Comparison of ENCODE assay signal across 17 mouse cellular contexts in the genomic region with DNA sequence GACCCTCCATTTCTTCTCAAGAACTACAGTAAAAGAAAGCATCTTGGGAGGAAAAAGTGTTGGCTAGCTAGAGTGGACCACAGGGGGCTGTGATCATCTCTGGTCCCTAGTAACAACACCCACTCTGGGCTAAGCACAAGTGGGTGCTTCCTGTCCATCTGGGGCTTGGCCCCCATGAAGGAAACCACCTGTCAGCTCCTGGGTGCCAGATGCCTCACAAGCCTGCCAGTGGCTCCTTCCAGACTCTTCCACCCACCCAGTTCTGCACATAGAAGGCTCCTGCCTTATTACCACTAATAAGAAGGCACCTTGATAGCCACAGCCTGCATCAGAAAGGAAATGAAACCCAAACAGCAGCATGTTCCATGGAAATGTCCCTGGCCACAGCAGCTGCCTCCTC. TPM values are rescaled to one million over a fixed set of nuclear protein-coding genes. Genes with fewer than 3 reads are reported as not detected.
A peak's percentile ranks its signal among the peaks of the same experiment; 100 is the strongest.
DNase-seq lines count a peak whose midpoint lies in the region; ATAC-seq and TF ChIP-seq lines count a peak whose summit lies in the region.
"Had no signal": no experiment of that assay in that cellular context is flagged by ENCODE, and none has a peak within 500 bp of the region (broad histone marks: within the 10 kb centered on the region; RNA-seq: fewer than 3 reads in every experiment).

No protein-coding gene starts in this region.

- no peak overlapping the region for H3K4me2 ChIP-seq in midbrain, embryonic 11.5 days
- no peak overlapping the region for H3K4me2 ChIP-seq in midbrain, embryonic 13.5 days (replicated peaks)
- H3K4me2 ChIP-seq: forebrain, embryonic 13.5 days; hindbrain, embryonic 15.5 days had no signal

- no peaks in the 10 kb centered on the region for H3K36me3 ChIP-seq in midbrain, embryonic 11.5 days (ENCODE audit: control insufficient read depth, insufficient read depth, low read length)
- H3K36me3 ChIP-seq in midbrain, embryonic 13.5 days, result no peaks in the 10 kb centered on the region
- H3K36me3 ChIP-seq: forebrain, embryonic 10.5 days; heart, embryonic 10.5 days; heart, embryonic 13.5 days; hindbrain, embryonic 15.5 days had no signal

- no peaks in the 10 kb centered on the region for H3K9me3 ChIP-seq in midbrain, embryonic 11.5 days (ENCODE audit: control insufficient read depth, low read length)
- H3K9me3 ChIP-seq in midbrain, embryonic 13.5 days, result no peaks in the 10 kb centered on the region
- H3K9me3 ChIP-seq: forebrain, embryonic 10.5 days; forebrain, embryonic 13.5 days; heart, embryonic 10.5 days; heart, embryonic 13.5 days; hindbrain, embryonic 15.5 days had no signal

- peak; percentile 40 to 45 for DNase-seq in cerebellum, postnatal 14 days
- DNase-seq in cerebellum, adult 9-10 months, result no peak
- peak in 1 of 2 experiments; percentile 36 for DNase-seq in layer of hippocampus, adult 2 months (ENCODE audit: low spot score in 2 of 2)
- no peak for DNase-seq in layer of hippocampus, adult 9-10 months (ENCODE audit: low spot score)
- DNase-seq in midbrain, embryonic 11.5 days (ENCODE audit: low spot score, missing footprints), result peak; percentile 80
- peak; percentile 44 to 55 for DNase-seq in layer of hippocampus, postnatal 36 days
- DNase-seq in adrenal gland, postnatal 10 days, result no peak
- DNase-seq: gastrocnemius, postnatal 36 days had no signal

- peak overlapping the region; percentile 97 for H3K27ac ChIP-seq in layer of hippocampus, adult 2 months
- H3K27ac ChIP-seq in midbrain, embryonic 11.5 days (ENCODE audit: low read depth, low read length), result no peak overlapping the region
- H3K27ac ChIP-seq in midbrain, embryonic 13.5 days, result no peak overlapping the region
- H3K27ac ChIP-seq: forebrain, embryonic 10.5 days; forebrain, embryonic 13.5 days; heart, adult 2 months; heart, embryonic 10.5 days; heart, embryonic 13.5 days; hindbrain, embryonic 15.5 days had no signal

- H3K9ac ChIP-seq in midbrain, embryonic 11.5 days (ENCODE audit: low read length), result no peak overlapping the region
- no peak overlapping the region for H3K9ac ChIP-seq in midbrain, embryonic 13.5 days (replicated peaks)
- H3K9ac ChIP-seq: forebrain, embryonic 13.5 days; heart, embryonic 13.5 days; hindbrain, embryonic 15.5 days had no signal

- no peak for ATAC-seq in midbrain, embryonic 11.5 days (ENCODE audit: low FRiP score)
- no peak for ATAC-seq in midbrain, embryonic 13.5 days
- ATAC-seq: CD4-positive, CD25-positive, alpha-beta regulatory T cell, adult 4 months had no signal

- peaks cover 7% of the 10 kb centered on the region; the same call in 1 of the 2 replicates for H3K4me1 ChIP-seq in midbrain, embryonic 11.5 days (ENCODE audit: control insufficient read depth, insufficient read depth, low read length)
- peaks cover 22% of the 10 kb centered on the region for H3K4me1 ChIP-seq in midbrain, embryonic 13.5 days (replicated peaks)

- no peak for TF ChIP-seq CTCF in layer of hippocampus, adult 2 months (conservative IDR thresholded peaks at IDR 0.05)

- H3K4me3 ChIP-seq in layer of hippocampus, adult 2 months, result no peak overlapping the region
- no peak overlapping the region for H3K4me3 ChIP-seq in midbrain, embryonic 11.5 days (ENCODE audit: low read depth, low read length)
- H3K4me3 ChIP-seq in midbrain, embryonic 13.5 days (replicated peaks), result no peak overlapping the region
- H3K4me3 ChIP-seq: forebrain, embryonic 10.5 days; forebrain, embryonic 13.5 days; heart, adult 2 months; heart, embryonic 10.5 days; heart, embryonic 13.5 days; hindbrain, embryonic 15.5 days had no signal

- no peaks in the 10 kb centered on the region for H3K27me3 ChIP-seq in midbrain, embryonic 11.5 days (ENCODE audit: control insufficient read depth, insufficient read depth, low read length)
- no peaks in the 10 kb centered on the region; the same call in 1 of the 2 replicates for H3K27me3 ChIP-seq in midbrain, embryonic 13.5 days
- H3K27me3 ChIP-seq: forebrain, embryonic 13.5 days; hindbrain, embryonic 15.5 days had no signal

RNA-seq across cellular contexts. Expression of a gene that starts 26.4 kb away (rescaled TPM):
- 100 to 1,000 TPM; 103 to 108 TPM for total RNA-seq in layer of hippocampus, adult 2 months (2021)
- 1.9 and 2.5 TPM in 2 replicates for polyA plus RNA-seq in midbrain, embryonic 11.5 days (2014; fragmentation: Nextera tagmentation; extraction: Ambion mirVana)
- 0.98 and 1.1 TPM in 2 replicates for polyA plus RNA-seq in midbrain, embryonic 13.5 days (2015; fragmentation: Nextera tagmentation; extraction: Ambion mirVana)
- total RNA-seq in layer of hippocampus, postnatal 36 days (2021), result 100 to 1,000 TPM in 1 of 2 experiments, 10 to 100 TPM in 1; 91.9 to 104 TPM
- 10 to 100 TPM; 14.4 to 18.3 TPM for total RNA-seq in adrenal gland, postnatal 10 days (2021)
- total RNA-seq: MEL had no signal
- polyA plus RNA-seq: CD4-positive, CD25-positive, alpha-beta regulatory T cell, adult 4 months had no signal

Comparison
In these comparisons a context has a peak if more than half of its experiments do, and no peak if none do; other contexts are left out.
1. DNase-seq: peak in cerebellum, postnatal 14 days (2 of 2), midbrain, embryonic 11.5 days (single experiment) and layer of hippocampus, postnatal 36 days (2 of 2); none in cerebellum, adult 9-10 months (single experiment), layer of hippocampus, adult 9-10 months (single experiment) and adrenal gland, postnatal 10 days (single experiment).
2. RNA of a gene that starts 26.4 kb away (total RNA-seq): 103 to 108 TPM in layer of hippocampus, adult 2 months and 91.9 to 104 TPM in layer of hippocampus, postnatal 36 days; 14.4 to 18.3 TPM in adrenal gland, postnatal 10 days; every median in the first group is over 4 times any median in the second.